Mouse (Mus musculus): Measurements from ENCODE around the gene Utp6. TPM values are rescaled to one million over a fixed set of nuclear protein-coding genes. Genes with fewer than 3 reads are reported as not detected.

The Utp6 gene
- total and polyA plus RNA-seq, 3 experiments = 88.6 to 97.9 TPM; not detected in 1

- no peak for TF ChIP-seq CHD2 (IDR thresholded peaks at IDR 0.05; ENCODE audit: low read length)
- TF ChIP-seq ZC3H11A (IDR thresholded peaks at IDR 0.05; ENCODE audit: low read depth, low read length) = no peak
- no peak for TF ChIP-seq GATA1 (IDR thresholded peaks at IDR 0.05; ENCODE audit: low read depth, low read length)
- TF ChIP-seq HCFC1 (IDR thresholded peaks at IDR 0.05; ENCODE audit: low read depth, low read length) = no peak
- no peak for TF ChIP-seq TAL1 (IDR thresholded peaks at IDR 0.05; ENCODE audit: low read length)
Observed at GRCm38 (mm10) chr11:79962877-79963183, 640 bp upstream of the Utp6 start (continued).

GRCm38 (mm10) chr11:79961346-79962124, 655 bp downstream of the Utp6 start:
- H3K9ac ChIP-seq (ENCODE audit: control insufficient read depth, low read depth, low read length, poor library complexity, severe bottlenecking) = peak overlapping the region; percentile 76
- TF ChIP-seq MAX (IDR thresholded peaks at IDR 0.05; ENCODE audit: low read length) = no peak
- TF ChIP-seq EP300 (IDR thresholded peaks at IDR 0.05; ENCODE audit: low read depth in 1 of 2, low read length in 2 of 2) = 0 out of 4 replicates have a peak, but pooled peaks of 1 of the 2 experiments have one; percentile 28
- 0 out of 2 replicates have a peak, but pooled peaks have one; percentile 55 for TF ChIP-seq E2F4 (IDR thresholded peaks at IDR 0.05; ENCODE audit: borderline replicate concordance, low read depth, low read length)
- peaks cover 13 to 19% of the 10 kb centered on the region in 2 experiments for H3K36me3 ChIP-seq (ENCODE audit: control insufficient read depth in 1 of 2, insufficient read depth in 2 of 2, low read length in 2 of 2)
- H3K79me2 ChIP-seq (ENCODE audit: control insufficient read depth, insufficient read depth, low read length, poor library complexity) = peaks cover 22% of the 10 kb centered on the region
- H3K27me3 ChIP-seq (ENCODE audit: control insufficient read depth in 1 of 2, insufficient read depth in 2 of 2, low read length in 2 of 2) = no peaks in the 10 kb centered on the region; a peak in 1 of 4 replicates
- peak; percentile 58 for DNase-seq (ENCODE audit: low read depth, low spot score)
- H3K9me3 ChIP-seq (replicated peaks; ENCODE audit: insufficient read depth, low read length) = no peaks in the 10 kb centered on the region
- H3K4me1 ChIP-seq (ENCODE audit: control insufficient read depth in 1 of 2, insufficient read depth in 2 of 2, low read length in 2 of 2) = peaks cover 0 to 2% of the 10 kb centered on the region in 2 experiments; a peak in 1 of 4 replicates
- H3K27ac ChIP-seq (ENCODE audit: control insufficient read depth, low read depth, low read length) = peak overlapping the region; percentile 75
- H3K4me3 ChIP-seq (ENCODE audit: control insufficient read depth in 1 of 2, insufficient read depth in 1 of 2, low read depth in 2 of 2, low read length in 2 of 2) = peak overlapping the region; percentile 78 to 95

DNA sequence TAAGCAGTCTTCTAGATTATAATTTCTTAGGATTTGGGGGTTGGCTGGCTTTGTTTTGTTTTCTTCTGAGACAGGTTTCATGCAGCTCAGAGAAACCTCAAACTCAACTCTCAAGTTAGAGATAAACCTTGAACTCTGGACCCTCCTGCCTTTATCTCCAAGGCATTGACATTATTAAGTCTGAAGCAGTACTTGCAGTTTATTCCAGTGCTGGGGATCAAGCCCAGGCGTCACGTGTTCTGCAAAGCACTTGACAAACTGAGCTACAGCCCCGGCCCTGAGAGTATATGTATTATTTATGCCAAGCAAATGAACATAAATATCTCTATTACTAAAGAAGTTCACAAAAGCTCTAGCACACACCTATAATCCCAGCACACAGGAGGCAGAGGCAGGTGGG, 14.9 kb downstream of the Utp6 start:
- Histone ChIP-seq H3K27me3 (ENCODE audit: control insufficient read depth in 1 of 2, insufficient read depth in 2 of 2, low read length in 2 of 2) (no peaks in the 10 kb centered on the region), H3K4me1 (ENCODE audit: control insufficient read depth in 1 of 2, insufficient read depth in 2 of 2, low read length in 2 of 2) (0 out of 4 replicates have a peak, but pooled peaks cover 0 to 3% of the 10 kb centered on the region in 2 experiments), H3K79me2 (ENCODE audit: control insufficient read depth, insufficient read depth, low read length, poor library complexity) (no peaks in the 10 kb centered on the region), H3K9me3 (replicated peaks; ENCODE audit: insufficient read depth, low read length) (no peaks in the 10 kb centered on the region), H3K27ac (ENCODE audit: control insufficient read depth, low read depth, low read length) (no peak overlapping the region), H3K36me3 (ENCODE audit: control insufficient read depth in 1 of 2, insufficient read depth in 2 of 2, low read length in 2 of 2) (peaks cover 8 to 43% of the 10 kb centered on the region in 2 experiments), H3K4me3 (ENCODE audit: control insufficient read depth in 1 of 2, insufficient read depth in 1 of 2, low read depth in 2 of 2, low read length in 2 of 2) (no peak overlapping the region), H3K9ac (ENCODE audit: control insufficient read depth, low read depth, low read length, poor library complexity, severe bottlenecking) (no peak overlapping the region)
- no peak for TF ChIP-seq SIN3A (IDR thresholded peaks at IDR 0.05; ENCODE audit: low read length)
- no peak for TF ChIP-seq CTCF (IDR thresholded peaks at IDR 0.05 in 2 of 3, conservative IDR thresholded peaks at IDR 0.05 in 1 of 3; ENCODE audit: control insufficient read depth in 1 of 3, insufficient read depth in 1 of 3, low read depth in 2 of 3, low read length in 3 of 3, poor library complexity in 1 of 3, severe bottlenecking in 1 of 3)
- no peak for TF ChIP-seq SMC3 (IDR thresholded peaks at IDR 0.05; ENCODE audit: low read depth, low read length)
- no peak for TF ChIP-seq BHLHE40 (IDR thresholded peaks at IDR 0.05; ENCODE audit: borderline replicate concordance, low read depth, low read length)
- TF ChIP-seq ELF1 (IDR thresholded peaks at IDR 0.05; ENCODE audit: low read depth, low read length) = no peak
- TF ChIP-seq ETS1 (IDR thresholded peaks at IDR 0.05; ENCODE audit: low read depth, low read length) = no peak
- TF ChIP-seq USF2 (IDR thresholded peaks at IDR 0.05; ENCODE audit: borderline replicate concordance in 1 of 2, insufficient read depth in 1 of 2, low read depth in 1 of 2, low read length in 2 of 2) = no peak
- TF ChIP-seq RCOR1 (IDR thresholded peaks at IDR 0.05; ENCODE audit: low read depth, low read length) = no peak
- no peak for TF ChIP-seq GABPA (IDR thresholded peaks at IDR 0.05; ENCODE audit: low read depth, low read length)
- TF ChIP-seq UBTF (IDR thresholded peaks at IDR 0.05; ENCODE audit: borderline replicate concordance, insufficient read depth, low read depth, low read length) = no peak
- TF ChIP-seq GATA1 (IDR thresholded peaks at IDR 0.05; ENCODE audit: low read depth, low read length) = no peak
- TF ChIP-seq TCF12 (IDR thresholded peaks at IDR 0.05; ENCODE audit: low read depth, low read length) = no peak
- no peak for TF ChIP-seq MAZ (IDR thresholded peaks at IDR 0.05; ENCODE audit: low read depth, low read length)
- TF ChIP-seq CHD2 (IDR thresholded peaks at IDR 0.05; ENCODE audit: low read length) = no peak
- no peak for TF ChIP-seq ZNF384 (IDR thresholded peaks at IDR 0.05; ENCODE audit: low read depth, low read length)
- TF ChIP-seq MYC (IDR thresholded peaks at IDR 0.05; ENCODE audit: low read depth, low read length) = no peak
- no peak for TF ChIP-seq MEF2A (IDR thresholded peaks at IDR 0.05; ENCODE audit: extremely low read depth, insufficient replicate concordance, low read depth, low read length, poor library complexity, severe bottlenecking)
- no peak for TF ChIP-seq ZC3H11A (IDR thresholded peaks at IDR 0.05; ENCODE audit: low read depth, low read length)
- TF ChIP-seq MAFK (IDR thresholded peaks at IDR 0.05; ENCODE audit: borderline replicate concordance, low read depth, low read length) = no peak
- no peak for TF ChIP-seq POLR2A (IDR thresholded peaks at IDR 0.05; ENCODE audit: control insufficient read depth in 1 of 2, insufficient read depth in 1 of 2, low read depth in 1 of 2, low read length in 2 of 2, poor library complexity in 1 of 2)
- no peak for DNase-seq (ENCODE audit: low read depth, low spot score)
